Mouse (Mus musculus) myocyte (in vitro differentiated cells): ENCODE data around the gene Wdfy4. TPM values are rescaled to one million over a fixed set of nuclear protein-coding genes. Genes with fewer than 3 reads are reported as not detected.

ENCODE experiments used
- H3K27me3 ChIP-seq: one replicate; pipeline ENCODE4 v1.6.1; 2011; ENCODE audit not compliant: control insufficient read depth, insufficient read depth, insufficient read length
- H3K36me3 ChIP-seq: one replicate; pipeline ENCODE4 v1.6.1; 2011; ENCODE audit not compliant: control insufficient read depth, insufficient read depth
- H3K4me2 ChIP-seq: one replicate; pipeline ENCODE4 v1.6.1; 2011; ENCODE audit warnings: low read depth, control low read depth
- H3K4me3 ChIP-seq: one replicate; pipeline ENCODE4 v1.5.1; 2011; ENCODE audit warnings: mild to moderate bottlenecking, control low read depth, moderate library complexity
- H3K79me2 ChIP-seq: one replicate; pipeline ENCODE4 v1.6.1; 2011; ENCODE audit not compliant: control insufficient read depth, insufficient read depth
- H3ac ChIP-seq: one replicate; pipeline ENCODE4 v1.6.1; 2011; ENCODE audit not compliant: control insufficient read depth, insufficient read length
- CEBPB ChIP-seq: IDR thresholded peaks from 2 replicates; pipeline ENCODE4 v1.6.1; 2011; ENCODE audit warnings: mild to moderate bottlenecking, moderate library complexity; ENCODE audit not compliant: poor library complexity, insufficient read depth, severe bottlenecking
- E2F4 ChIP-seq: IDR thresholded peaks from one replicate; pipeline ENCODE4 v1.6.1; 2011; ENCODE audit warnings: mild to moderate bottlenecking, control low read depth, moderate library complexity; ENCODE audit not compliant: insufficient read depth
- MAX ChIP-seq: IDR thresholded peaks from one replicate; pipeline ENCODE4 v1.6.1; 2011; ENCODE audit warnings: low read depth, mild to moderate bottlenecking, control low read depth
- MYOD1 ChIP-seq, 3 experiments: IDR thresholded peaks; one replicate each; pipeline ENCODE4 v1.6.1; 2011; ENCODE audit warnings: control low read depth in 2 of 3, low read depth in 2 of 3, mild to moderate bottlenecking in 2 of 3, moderate library complexity in 1 of 3; ENCODE audit not compliant: insufficient read length in 2 of 3, control insufficient read depth in 1 of 3
- MYOG ChIP-seq, 3 experiments: IDR thresholded peaks; one replicate each; pipeline ENCODE4 v1.6.1; 2011; ENCODE audit warnings: control low read depth in 2 of 3, low read depth in 2 of 3, mild to moderate bottlenecking in 2 of 3; ENCODE audit not compliant: insufficient read length in 2 of 3, control insufficient read depth in 1 of 3, insufficient read depth in 1 of 3
- POLR2A ChIP-seq: IDR thresholded peaks from one replicate; pipeline ENCODE4 v1.6.1; 2011; ENCODE audit warnings: low read depth, mild to moderate bottlenecking, control low read depth, moderate library complexity; ENCODE audit not compliant: insufficient read length
- POLR2AphosphoS2 ChIP-seq: IDR thresholded peaks from one replicate; pipeline ENCODE4 v1.6.1; 2011; ENCODE audit warnings: low read depth, control low read depth; ENCODE audit not compliant: insufficient read length
- REST ChIP-seq: IDR thresholded peaks from one replicate; pipeline ENCODE4 v1.6.1; 2011; ENCODE audit warnings: mild to moderate bottlenecking, control low read depth, moderate library complexity; ENCODE audit not compliant: insufficient read depth, insufficient read length
- SRF ChIP-seq: IDR thresholded peaks from one replicate; pipeline ENCODE4 v1.6.1; 2011; ENCODE audit warnings: low read depth; ENCODE audit not compliant: control insufficient read depth, insufficient read length
- TCF12 ChIP-seq: IDR thresholded peaks from one replicate; pipeline ENCODE4 v1.6.1; 2011; ENCODE audit warnings: mild to moderate bottlenecking, control low read depth; ENCODE audit not compliant: poor library complexity, insufficient read depth, severe bottlenecking
- TCF3 ChIP-seq: IDR thresholded peaks from one replicate; pipeline ENCODE4 v1.6.1; 2011; ENCODE audit warnings: low read depth, control low read depth; ENCODE audit not compliant: insufficient read length
- USF1 ChIP-seq: IDR thresholded peaks from one replicate; pipeline ENCODE4 v1.6.1; 2011; ENCODE audit warnings: low read depth, mild to moderate bottlenecking, control low read depth, moderate library complexity
- polyA plus RNA-seq: library from polyadenylated mRNA; unstranded; fragments of >200 nt; fragmentation: generic; extraction: Trizol; gene quantifications from one replicate; pipeline ENCODE4 v1.2.1, GENCODE M21; 2012; ENCODE audit warnings: missing spikeins

The Wdfy4 gene
- polyA plus RNA-seq, 1 experiment, result 0.04 TPM

DNA sequence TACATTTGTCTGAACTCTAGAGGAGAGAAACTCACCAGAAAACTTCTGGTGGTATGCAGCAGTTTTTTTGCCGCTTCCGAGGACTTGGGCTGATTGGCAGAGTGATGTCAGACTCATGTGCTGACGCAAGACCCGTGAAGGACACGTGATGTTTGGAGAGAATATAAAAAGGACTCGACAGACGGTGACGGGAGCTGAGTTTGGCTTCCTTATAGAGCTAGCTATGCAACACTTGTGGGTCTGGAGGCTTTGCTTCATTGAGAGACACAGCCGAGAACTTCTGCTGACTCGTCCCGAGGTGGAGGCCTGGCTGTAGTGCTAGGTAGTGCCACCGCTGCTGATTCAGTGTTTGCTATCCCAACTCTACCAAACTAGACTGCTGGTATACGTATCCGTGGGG lies 18.5 kb upstream of the Wdfy4 start:
- Histone ChIP-seq H3K79me2 (no peaks in the 10 kb centered on the region), H3K4me3 (no peak overlapping the region), H3K27me3 (peaks cover 27% of the 10 kb centered on the region), H3K4me2 (no peak overlapping the region), H3ac (no peak overlapping the region), H3K36me3 (no peaks in the 10 kb centered on the region)
- TF ChIP-seq POLR2A (no peak), TCF3 (no peak), E2F4 (no peak), POLR2AphosphoS2 (no peak), SRF (no peak), TCF12 (no peak), MAX (no peak), REST (no peak), MYOG (IDR thresholded peaks at IDR 0.05; ENCODE audit: control insufficient read depth in 1 of 3, insufficient read depth in 1 of 3, insufficient read length in 2 of 3, low read depth in 2 of 3) (no peak), USF1 (no peak), MYOD1 (IDR thresholded peaks at IDR 0.05; ENCODE audit: control insufficient read depth in 1 of 3, insufficient read length in 2 of 3, low read depth in 2 of 3) (no peak), CEBPB (no peak)

DNA sequence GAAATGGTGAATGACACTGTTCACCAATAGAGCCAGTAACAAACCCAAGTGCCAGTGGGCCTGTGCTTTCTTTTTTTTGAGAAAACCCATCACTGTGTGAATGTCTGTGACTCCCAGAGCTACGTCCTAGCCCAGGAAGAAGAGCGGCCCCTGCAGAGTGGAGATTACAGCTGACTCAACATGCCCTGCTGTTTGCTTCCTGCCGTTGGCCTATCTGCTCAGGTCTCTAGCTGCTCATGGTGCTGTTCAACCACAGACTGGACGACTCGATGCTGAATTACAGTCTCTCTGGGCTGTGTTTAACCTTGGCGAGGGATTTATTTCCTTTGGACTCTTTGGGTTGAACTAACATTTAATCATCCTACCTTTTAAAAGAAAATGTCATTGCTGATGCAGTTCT lies 17.6 kb upstream of the Wdfy4 start:
- no peak overlapping the region for H3ac ChIP-seq
- TF ChIP-seq SRF (no peak), USF1 (no peak), TCF12 (no peak), CEBPB (no peak), POLR2AphosphoS2 (no peak), TCF3 (no peak), MYOD1 (IDR thresholded peaks at IDR 0.05; ENCODE audit: control insufficient read depth in 1 of 3, insufficient read length in 2 of 3, low read depth in 2 of 3) (no peak), MAX (no peak), REST (no peak), E2F4 (no peak), POLR2A (no peak), MYOG (IDR thresholded peaks at IDR 0.05; ENCODE audit: control insufficient read depth in 1 of 3, insufficient read depth in 1 of 3, insufficient read length in 2 of 3, low read depth in 2 of 3) (no peak)

DNA sequence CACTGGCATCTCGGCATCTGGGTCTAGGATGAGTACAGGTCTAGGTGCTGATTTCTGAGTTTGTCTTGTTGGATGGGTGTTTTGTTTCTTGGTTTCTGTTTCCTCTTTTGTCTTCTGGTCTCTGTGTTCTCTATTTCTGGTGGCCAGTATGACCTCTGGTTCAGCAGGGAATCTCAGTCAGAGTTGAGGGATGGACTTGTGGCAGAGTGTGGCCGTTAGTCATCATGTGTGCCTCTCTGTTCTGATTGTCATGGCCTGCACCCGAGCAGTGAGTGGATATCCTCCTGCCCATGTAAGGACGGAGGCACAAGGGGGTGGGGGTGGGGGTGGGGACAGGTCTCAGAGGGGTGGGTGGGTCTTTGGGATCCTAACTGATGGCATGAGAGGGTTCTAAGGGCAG lies 16.9 kb upstream of the Wdfy4 start:
- H3K27me3 ChIP-seq, result peaks cover 23% of the 10 kb centered on the region
- no peak overlapping the region for H3K4me3 ChIP-seq
- no peak overlapping the region for H3K4me2 ChIP-seq
- no peaks in the 10 kb centered on the region for H3K79me2 ChIP-seq
- H3ac ChIP-seq, result no peak overlapping the region
- no peaks in the 10 kb centered on the region for H3K36me3 ChIP-seq
- TF ChIP-seq TCF12 (no peak), MYOG (IDR thresholded peaks at IDR 0.05; ENCODE audit: control insufficient read depth in 1 of 3, insufficient read depth in 1 of 3, insufficient read length in 2 of 3, low read depth in 2 of 3) (no peak)

More for the DNA sequence above, 17.6 kb upstream of the Wdfy4 start:
- Histone ChIP-seq H3K79me2 (no peaks in the 10 kb centered on the region), H3K27me3 (peaks cover 23% of the 10 kb centered on the region), H3K4me2 (no peak overlapping the region), H3K4me3 (no peak overlapping the region), H3K36me3 (no peaks in the 10 kb centered on the region)

DNA sequence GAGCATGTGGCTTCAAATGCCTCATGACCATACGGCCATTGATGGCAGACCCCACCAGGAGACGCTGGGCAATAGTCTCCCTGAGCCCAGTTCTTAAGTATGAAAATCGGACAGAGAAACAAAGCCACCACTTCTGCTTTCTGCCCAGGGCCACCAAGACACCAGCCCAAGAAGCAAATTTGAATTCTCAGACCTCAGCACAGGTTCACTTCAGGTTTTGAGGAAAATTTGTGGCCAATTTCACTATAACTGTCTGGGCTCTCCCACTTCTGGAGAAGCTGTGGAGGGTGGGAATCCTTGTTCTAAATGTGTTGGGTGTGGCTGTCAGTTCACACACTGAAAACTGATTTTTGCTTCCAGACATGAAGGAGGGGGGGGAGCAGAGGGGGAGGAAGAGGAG lies 8.9 kb upstream of the Wdfy4 start:
- H3K4me3 ChIP-seq, result no peak overlapping the region
- no peak for TF ChIP-seq MAX
- TF ChIP-seq POLR2AphosphoS2, result no peak
- TF ChIP-seq TCF3, result no peak
- no peak for TF ChIP-seq MYOG (IDR thresholded peaks at IDR 0.05; ENCODE audit: control insufficient read depth in 1 of 3, insufficient read depth in 1 of 3, insufficient read length in 2 of 3, low read depth in 2 of 3)
- no peak for TF ChIP-seq TCF12
- TF ChIP-seq REST, result no peak
- no peak for TF ChIP-seq MYOD1 (IDR thresholded peaks at IDR 0.05; ENCODE audit: control insufficient read depth in 1 of 3, insufficient read length in 2 of 3, low read depth in 2 of 3)
- no peak for TF ChIP-seq E2F4
- no peak for TF ChIP-seq CEBPB
- no peak for TF ChIP-seq SRF
- TF ChIP-seq POLR2A, result no peak
- TF ChIP-seq USF1, result no peak
- H3K36me3 ChIP-seq, result no peaks in the 10 kb centered on the region
- H3K27me3 ChIP-seq, result peaks cover 26% of the 10 kb centered on the region
- no peaks in the 10 kb centered on the region for H3K79me2 ChIP-seq
- H3K4me2 ChIP-seq, result no peak overlapping the region
- no peak overlapping the region for H3ac ChIP-seq

DNA sequence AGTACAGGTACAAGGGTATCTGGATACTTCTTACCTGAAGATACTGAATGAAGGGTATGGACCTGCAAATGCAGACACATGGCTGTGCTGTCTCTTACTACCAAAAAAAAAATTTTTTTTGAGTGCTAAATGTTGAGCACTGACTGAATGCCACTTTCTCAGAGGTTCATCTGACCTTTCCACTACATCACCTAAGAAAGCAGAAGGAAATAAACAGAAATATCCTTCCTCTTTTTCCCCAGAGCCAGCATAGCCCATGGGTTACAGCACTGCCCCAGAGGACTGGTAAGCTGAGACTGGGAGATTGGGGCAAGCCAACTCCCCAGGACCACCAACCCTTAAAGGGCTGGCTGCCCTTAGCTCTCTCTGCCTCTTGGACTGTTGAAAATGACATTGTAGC lies 8.5 kb upstream of the Wdfy4 start:
- Histone ChIP-seq H3ac (no peak overlapping the region), H3K4me3 (no peak overlapping the region), H3K27me3 (peaks cover 29% of the 10 kb centered on the region), H3K4me2 (no peak overlapping the region), H3K36me3 (no peaks in the 10 kb centered on the region), H3K79me2 (no peaks in the 10 kb centered on the region)
- TF ChIP-seq MYOG (IDR thresholded peaks at IDR 0.05; ENCODE audit: control insufficient read depth in 1 of 3, insufficient read depth in 1 of 3, insufficient read length in 2 of 3, low read depth in 2 of 3) (no peak), MYOD1 (IDR thresholded peaks at IDR 0.05; ENCODE audit: control insufficient read depth in 1 of 3, insufficient read length in 2 of 3, low read depth in 2 of 3) (no peak), TCF12 (no peak), POLR2AphosphoS2 (no peak), USF1 (no peak), POLR2A (no peak), TCF3 (no peak), MAX (no peak), CEBPB (no peak), SRF (no peak), REST (no peak), E2F4 (no peak)
